Mouse (Mus musculus) forebrain, embryonic 13.5 days (tissue): Measurements from ENCODE around the gene Josd1. TPM values are rescaled to one million over a fixed set of nuclear protein-coding genes. Genes with fewer than 3 reads are reported as not detected.
A peak's percentile ranks its signal among the peaks of the same experiment; 100 is the strongest.
"Not testable (repeated sequence)": the region's sequence is repeated elsewhere in the genome, so short reads cannot be mapped to it uniquely, and the experiment has no call there.

Experiments used
- ATAC-seq: fragments of 200-750 bp; cut with Nextera tagmentation; 2 replicates; pipeline ENCODE4 v1.8.0; 2017
- H3K27ac ChIP-seq: fragments of 300-500 bp; sonication (generic); 2 replicates; pipeline ENCODE4 v1.5.1; 2015; ENCODE audit warnings: inconsistent platforms, mild to moderate bottlenecking, moderate library complexity
- H3K27me3 ChIP-seq: fragments of 300-500 bp; sonication (generic); 2 replicates; pipeline ENCODE4 v1.6.1; 2015; ENCODE audit warnings: mild to moderate bottlenecking, inconsistent platforms
- H3K36me3 ChIP-seq: fragments of 300-500 bp; sonication (generic); 2 replicates; pipeline ENCODE4 v1.6.1; 2015; ENCODE audit warnings: mild to moderate bottlenecking, inconsistent platforms; ENCODE audit not compliant: poor library complexity, severe bottlenecking
- H3K4me1 ChIP-seq: fragments of 300-500 bp; sonication (generic); 2 replicates; pipeline ENCODE4 v1.6.1; 2015; ENCODE audit warnings: inconsistent platforms
- H3K4me2 ChIP-seq: fragments of 300-500 bp; sonication (generic); 2 replicates; pipeline ENCODE4 v1.6.1; 2015; ENCODE audit warnings: inconsistent platforms, mild to moderate bottlenecking, moderate library complexity
- H3K4me3 ChIP-seq: fragments of 300-500 bp; sonication (generic); 2 replicates; pipeline ENCODE4 v1.5.1; 2015; ENCODE audit warnings: mild to moderate bottlenecking, inconsistent platforms
- H3K9ac ChIP-seq: fragments of 300-500 bp; sonication (generic); 2 replicates; pipeline ENCODE4 v1.6.1; 2015; ENCODE audit warnings: mild to moderate bottlenecking, inconsistent platforms
- H3K9me3 ChIP-seq: fragments of 300-500 bp; sonication (generic); replicated peaks from 2 replicates; pipeline ENCODE4 v1.6.1; 2016; ENCODE audit warnings: inconsistent platforms
- WGBS: fragments of 180-500 bp; shearing (Covaris S2); methylation state at CpG from one replicate; pipeline ENCODE4 v1.1.7; 2015; 5-methylcytosine and 5-hydroxymethylcytosine counted together
- polyA plus RNA-seq: library from polyadenylated mRNA; unstranded; fragments of >200 nt; fragmentation: Nextera tagmentation; extraction: Ambion mirVana; gene quantifications from 2 replicates; pipeline ENCODE4 v1.2.1, GENCODE M21; 2015

Josd1 gene
- polyA plus RNA-seq, 1 experiment from 2014 or later: 17.9 TPM

GRCm38 (mm10) chr15:79671828-79672348 lies 15.8 kb downstream of the Josd1 start:
- H3K9ac ChIP-seq, H3K9me3 ChIP-seq, ATAC-seq, H3K27me3 ChIP-seq, H3K27ac ChIP-seq, H3K4me1 ChIP-seq: not testable (repeated sequence)
- H3K4me3 ChIP-seq: peak overlapping the region; percentile 92
- 85% methylated on average over 11 of the region's 11 CpGs for WGBS
- H3K4me2 ChIP-seq: peak overlapping the region; percentile 89
- H3K36me3 ChIP-seq: peaks cover 60% of the 10 kb centered on the region

GRCm38 (mm10) chr15:79670972-79671299 lies 16.8 kb downstream of the Josd1 start:
- Histone ChIP-seq H3K4me3 (peak overlapping the region; percentile 92), H3K4me2 (peak overlapping the region; percentile 89), H3K4me1 (peaks cover 7% of the 10 kb centered on the region), H3K36me3 (peaks cover 60% of the 10 kb centered on the region), H3K27me3 (no peaks in the 10 kb centered on the region), H3K27ac (peak overlapping the region; percentile 54; the same call in 1 of the 2 replicates), H3K9me3 (no peaks in the 10 kb centered on the region), H3K9ac (peak overlapping the region; percentile 86)
- peak; percentile 58 for ATAC-seq
- WGBS: 1% methylated on average over 36 of the region's 37 CpGs

GRCm38 (mm10) chr15:79670249-79670971 lies 17.3 kb downstream of the Josd1 start, which contains the start of gene Tomm22:
Tomm22 (plus strand) TSS chr15:79670861.
- H3K4me2 ChIP-seq: peak within 1 kb of the TSS; percentile 89
- H3K27me3 ChIP-seq: no peaks in the 10 kb centered on the region
- peak; percentile 96 for ATAC-seq
- peaks cover 7% of the 10 kb centered on the region for H3K4me1 ChIP-seq
- peak within 1 kb of the TSS; percentile 92 for H3K4me3 ChIP-seq
- 19% methylated on average over 33 of the region's 33 CpGs for WGBS
- no peaks in the 10 kb centered on the region for H3K9me3 ChIP-seq
- H3K9ac ChIP-seq: peak within 1 kb of the TSS; percentile 86
- peak within 1 kb of the TSS; percentile 54; the same call in 1 of the 2 replicates for H3K27ac ChIP-seq
- peaks cover 61% of the 10 kb centered on the region for H3K36me3 ChIP-seq

GRCm38 (mm10) chr15:79669195-79669594 lies 18.5 kb downstream of the Josd1 start:
- Histone ChIP-seq H3K9ac (no peak overlapping the region), H3K36me3 (peaks cover 51% of the 10 kb centered on the region), H3K27ac (no peak overlapping the region), H3K27me3 (no peaks in the 10 kb centered on the region), H3K4me2 (no peak overlapping the region), H3K4me1 (peaks cover 7% of the 10 kb centered on the region), H3K4me3 (no peak overlapping the region), H3K9me3 (no peaks in the 10 kb centered on the region)
- no peak for ATAC-seq
- 75% methylated on average over 10 of the region's 10 CpGs for WGBS

- H3K27me3 ChIP-seq: no peaks in the 10 kb centered on the region
- no peak overlapping the region for H3K9ac ChIP-seq
- peaks cover 5% of the 10 kb centered on the region for H3K4me1 ChIP-seq
- 93% methylated on average over 8 of the region's 8 CpGs for WGBS
- H3K9me3 ChIP-seq: no peaks in the 10 kb centered on the region
- no peak overlapping the region for H3K27ac ChIP-seq
- ATAC-seq: no peak
- no peak overlapping the region for H3K4me2 ChIP-seq
- H3K36me3 ChIP-seq: peaks cover 56% of the 10 kb centered on the region
- no peak overlapping the region for H3K4me3 ChIP-seq
These were observed 23.1 kb downstream of the Josd1 start for GRCm38 (mm10) chr15:79664666-79665065.

- no peak overlapping the region for H3K27ac ChIP-seq
- no peaks in the 10 kb centered on the region for H3K27me3 ChIP-seq
- ATAC-seq: no peak
- WGBS: 78% methylated on average over 4 of the region's 4 CpGs
- H3K4me3 ChIP-seq: no peak overlapping the region
- no peak overlapping the region for H3K9ac ChIP-seq
- peaks cover 7% of the 10 kb centered on the region for H3K4me1 ChIP-seq
- H3K36me3 ChIP-seq: peaks cover 40% of the 10 kb centered on the region
- H3K4me2 ChIP-seq: no peak overlapping the region
- no peaks in the 10 kb centered on the region for H3K9me3 ChIP-seq
These were observed 25.9 kb downstream of the Josd1 start for GRCm38 (mm10) chr15:79661852-79662251.

GRCm38 (mm10) chr15:79658531-79659375 lies 29.0 kb downstream of the Josd1 start, which contains the start of the genes Fam227a and Cby1:
Fam227a (minus strand) TSS chr15:79658956.
Cby1 (plus strand) TSS chr15:79659199.
- Histone ChIP-seq H3K4me1 (peaks cover 7% of the 10 kb centered on the region), H3K9ac (peak within 1 kb of the TSS; percentile 91), H3K27me3 (no peaks in the 10 kb centered on the region), H3K36me3 (peaks cover 30% of the 10 kb centered on the region), H3K9me3 (no peaks in the 10 kb centered on the region), H3K4me2 (peak within 1 kb of the TSS; percentile 84), H3K4me3 (peak within 1 kb of the TSS; percentile 72), H3K27ac (peak within 1 kb of the TSS; percentile 92)
- WGBS: under 1% methylated on average over 55 of the region's 55 CpGs
- ATAC-seq: peak; percentile 92

GRCm38 (mm10) chr15:79657837-79658530 lies 29.7 kb downstream of the Josd1 start:
- ATAC-seq: peak; percentile 21; the same call in 1 of the 2 replicates
- Histone ChIP-seq H3K36me3 (peaks cover 25% of the 10 kb centered on the region), H3K4me3 (peak overlapping the region; percentile 72), H3K9ac (peak overlapping the region; percentile 91), H3K9me3 (no peaks in the 10 kb centered on the region), H3K4me2 (peak overlapping the region; percentile 84), H3K4me1 (peaks cover 7% of the 10 kb centered on the region), H3K27me3 (no peaks in the 10 kb centered on the region), H3K27ac (peak overlapping the region; percentile 92)
- WGBS: 6% methylated on average over 16 of the region's 16 CpGs

- no peak for ATAC-seq
- H3K27me3 ChIP-seq: no peaks in the 10 kb centered on the region
- WGBS: 94% methylated on average over 14 of the region's 14 CpGs
- H3K4me1 ChIP-seq: peaks cover 7% of the 10 kb centered on the region
- H3K4me2 ChIP-seq: no peak overlapping the region
- H3K36me3 ChIP-seq: peaks cover 17% of the 10 kb centered on the region
- H3K4me3 ChIP-seq: no peak overlapping the region
- H3K9ac ChIP-seq: no peak overlapping the region
- no peaks in the 10 kb centered on the region for H3K9me3 ChIP-seq
- no peak overlapping the region for H3K27ac ChIP-seq
These were observed 31.3 kb downstream of the Josd1 start for GRCm38 (mm10) chr15:79656451-79656850.

- H3K27ac ChIP-seq: no peak overlapping the region
- no peak for ATAC-seq
- WGBS: 77% methylated on average over 4 of the region's 4 CpGs
- no peaks in the 10 kb centered on the region for H3K9me3 ChIP-seq
- H3K27me3 ChIP-seq: no peaks in the 10 kb centered on the region
- no peak overlapping the region for H3K4me3 ChIP-seq
- H3K9ac ChIP-seq: no peak overlapping the region
- H3K36me3 ChIP-seq: peaks cover 42% of the 10 kb centered on the region
- no peaks in the 10 kb centered on the region for H3K4me1 ChIP-seq
- no peak overlapping the region for H3K4me2 ChIP-seq
These were observed 36.2 kb downstream of the Josd1 start for GRCm38 (mm10) chr15:79651481-79651880.

- H3K27ac ChIP-seq: no peak overlapping the region
- H3K27me3 ChIP-seq: no peaks in the 10 kb centered on the region
- no peak overlapping the region for H3K9ac ChIP-seq
- no peak overlapping the region for H3K4me3 ChIP-seq
- H3K9me3 ChIP-seq: no peaks in the 10 kb centered on the region
- no peak overlapping the region for H3K4me2 ChIP-seq
- ATAC-seq: no peak
- no peaks in the 10 kb centered on the region for H3K4me1 ChIP-seq
- peaks cover 45% of the 10 kb centered on the region for H3K36me3 ChIP-seq
These were observed 37.1 kb downstream of the Josd1 start for GRCm38 (mm10) chr15:79650569-79650968.
